Mouse (Mus musculus) midbrain, postnatal 0 days (tissue): ENCODE data around the gene Als2. TPM values are rescaled to one million over a fixed set of nuclear protein-coding genes. Genes with fewer than 3 reads are reported as not detected.

Experiments
- ATAC-seq: fragments of 200-750 bp; cut with Nextera tagmentation; 2 replicates; pipeline ENCODE4 v1.8.0; 2017; ENCODE audit warnings: moderate number of reproducible peaks, mild to moderate bottlenecking, moderate TSS enrichment, moderate library complexity; ENCODE audit not compliant: low FRiP score
- DNase-seq: peaks from one replicate; pipeline ENCODE4 v3.0.0-alpha.2; 2015; ENCODE audit warnings: low spot score
- H3K27ac ChIP-seq: fragments of 300-500 bp; sonication (generic); 2 replicates; pipeline ENCODE4 v1.5.1; 2014; ENCODE audit warnings: low read depth, mild to moderate bottlenecking, low read length, mixed read lengths
- H3K27me3 ChIP-seq: fragments of 300-500 bp; sonication (generic); 2 replicates; pipeline ENCODE4 v1.6.1; 2014; ENCODE audit warnings: low read length, control low read depth, mixed read lengths; ENCODE audit not compliant: insufficient read depth
- H3K36me3 ChIP-seq: fragments of 300-500 bp; sonication (generic); 2 replicates; pipeline ENCODE4 v1.6.1; 2014; ENCODE audit warnings: low read length, control low read depth, mixed read lengths; ENCODE audit not compliant: insufficient read depth
- H3K4me1 ChIP-seq: fragments of 300-500 bp; sonication (generic); 2 replicates; pipeline ENCODE4 v1.6.1; 2014; ENCODE audit warnings: mild to moderate bottlenecking, control low read depth, antibody characterized with exemption, low read length, mixed read lengths; ENCODE audit not compliant: insufficient read depth
- H3K4me2 ChIP-seq: fragments of 300-500 bp; sonication (generic); 2 replicates; pipeline ENCODE4 v1.6.1; 2014; ENCODE audit warnings: low read depth, mild to moderate bottlenecking, low read length, mixed read lengths; ENCODE audit not compliant: poor library complexity, severe bottlenecking
- H3K4me3 ChIP-seq: fragments of 300-500 bp; sonication (generic); 2 replicates; pipeline ENCODE4 v1.5.1; 2014; ENCODE audit warnings: low read depth, mild to moderate bottlenecking, low read length, moderate library complexity
- H3K9ac ChIP-seq: fragments of 300-500 bp; sonication (generic); replicated peaks from 2 replicates; pipeline ENCODE4 v1.6.1; 2014; ENCODE audit warnings: mild to moderate bottlenecking, low read length, moderate library complexity, mixed read lengths; ENCODE audit not compliant: poor library complexity, severe bottlenecking
- H3K9me3 ChIP-seq: fragments of 300-500 bp; sonication (generic); 2 replicates; pipeline ENCODE4 v1.6.1; 2016; ENCODE audit warnings: low read length, control low read depth
- CTCF ChIP-seq: IDR thresholded peaks from 2 replicates; pipeline ENCODE4 v1.5.1; 2016; ENCODE audit warnings: antibody characterized with exemption, mild to moderate bottlenecking
- WGBS: fragments of 180-500 bp; shearing (Covaris S2); extraction: QIAGEN DNeasy Blood & Tissue Kit; methylation state at CpG from one replicate; pipeline ENCODE4 v1.1.7; 2014; 5-methylcytosine and 5-hydroxymethylcytosine counted together
- polyA plus RNA-seq: library from polyadenylated mRNA; unstranded; fragments of >200 nt; fragmentation: Nextera tagmentation; extraction: Ambion mirVana; gene quantifications from 2 replicates; pipeline ENCODE4 v1.2.1, GENCODE M21; 2015
- total RNA-seq: library from RNA; depleted of rRNA; stranded (reverse); fragments of >200 nt; gene quantifications from 2 replicates; pipeline ENCODE4 v1.2.3, GENCODE M21; 2014; rRNA removed

The Als2 gene
- 37.7 and 39.8 TPM in 2 replicates for total RNA-seq
- polyA plus RNA-seq, result 12.3 and 13.2 TPM in 2 replicates

GRCm38 (mm10) chr1:59236856-59237441, at the start of gene Als2:
Gene Als2, minus strand, starts transcription at chr1:59237231.
- Histone ChIP-seq H3K4me3 (peak within 1 kb of the TSS; percentile 76), H3K9ac (peak within 1 kb of the TSS; percentile 81), H3K27me3 (no peaks in the 10 kb centered on the region), H3K4me2 (peak within 1 kb of the TSS; percentile 69), H3K27ac (peak within 1 kb of the TSS; percentile 65), H3K9me3 (no peaks in the 10 kb centered on the region), H3K4me1 (no peaks in the 10 kb centered on the region), H3K36me3 (no peaks in the 10 kb centered on the region)
- under 1% methylated on average over 51 of the region's 58 CpGs for WGBS
- peak; percentile 36 for TF ChIP-seq CTCF
- DNase-seq, result peak; percentile 99
- ATAC-seq, result peak; percentile 98

- Histone ChIP-seq H3K4me3 (no peak overlapping the region), H3K36me3 (no peaks in the 10 kb centered on the region), H3K9ac (no peak overlapping the region), H3K4me2 (no peak overlapping the region), H3K9me3 (no peaks in the 10 kb centered on the region), H3K27me3 (no peaks in the 10 kb centered on the region), H3K27ac (no peak overlapping the region), H3K4me1 (no peaks in the 10 kb centered on the region)
- DNase-seq (no peak), ATAC-seq (no peak)
- TF ChIP-seq CTCF, result peak; percentile 16; the same call in 1 of the 2 replicates
- 77% methylated on average over 13 of the region's 13 CpGs for WGBS
Measured at GRCm38 (mm10) chr1:59286316-59286850, 49.4 kb upstream of the Als2 start.

GRCm38 (mm10) chr1:59285880-59286279, 48.8 kb upstream of the Als2 start:
- Histone ChIP-seq H3K9ac (no peak overlapping the region), H3K4me3 (no peak overlapping the region), H3K4me1 (no peaks in the 10 kb centered on the region), H3K27ac (no peak overlapping the region), H3K4me2 (no peak overlapping the region), H3K36me3 (no peaks in the 10 kb centered on the region), H3K27me3 (no peaks in the 10 kb centered on the region), H3K9me3 (no peaks in the 10 kb centered on the region)
- DNase-seq, result no peak
- 89% methylated on average over 5 of the region's 5 CpGs for WGBS
- no peak for ATAC-seq
- TF ChIP-seq CTCF, result no peak

- no peak overlapping the region for H3K9ac ChIP-seq
- H3K4me2 ChIP-seq, result no peak overlapping the region
- H3K27me3 ChIP-seq, result no peaks in the 10 kb centered on the region
- no peak overlapping the region for H3K4me3 ChIP-seq
- no peak for DNase-seq
- no peak overlapping the region for H3K27ac ChIP-seq
- H3K36me3 ChIP-seq, result no peaks in the 10 kb centered on the region
- H3K4me1 ChIP-seq, result no peaks in the 10 kb centered on the region
- ATAC-seq, result no peak
- TF ChIP-seq CTCF, result no peak
- H3K9me3 ChIP-seq, result no peaks in the 10 kb centered on the region
- 48% methylated on average over 3 of the region's 3 CpGs for WGBS
Measured at GRCm38 (mm10) chr1:59272189-59272588, 35.2 kb upstream of the Als2 start.

- H3K9me3 ChIP-seq, result no peaks in the 10 kb centered on the region
- no peaks in the 10 kb centered on the region for H3K4me1 ChIP-seq
- no peak overlapping the region for H3K4me3 ChIP-seq
- no peak overlapping the region for H3K9ac ChIP-seq
- DNase-seq (peak; percentile 41), ATAC-seq (no peak; the same call in 1 of the 2 replicates)
- no peaks in the 10 kb centered on the region for H3K27me3 ChIP-seq
- H3K4me2 ChIP-seq, result no peak overlapping the region
- TF ChIP-seq CTCF, result no peak
- H3K36me3 ChIP-seq, result no peaks in the 10 kb centered on the region
- 45% methylated on average over 20 of the region's 20 CpGs for WGBS
- no peak overlapping the region for H3K27ac ChIP-seq
Measured at GRCm38 (mm10) chr1:59269951-59270689, 33.1 kb upstream of the Als2 start.

GRCm38 (mm10) chr1:59269466-59269865, 32.4 kb upstream of the Als2 start:
- 84% methylated on average over 6 of the region's 6 CpGs for WGBS
- H3K4me2 ChIP-seq, result no peak overlapping the region
- H3K9ac ChIP-seq, result no peak overlapping the region
- H3K9me3 ChIP-seq, result no peaks in the 10 kb centered on the region
- no peaks in the 10 kb centered on the region for H3K27me3 ChIP-seq
- DNase-seq (no peak), ATAC-seq (no peak)
- no peaks in the 10 kb centered on the region for H3K4me1 ChIP-seq
- H3K4me3 ChIP-seq, result no peak overlapping the region
- no peaks in the 10 kb centered on the region for H3K36me3 ChIP-seq
- H3K27ac ChIP-seq, result no peak overlapping the region
- no peak for TF ChIP-seq CTCF
